Mouse (Mus musculus) induced T-regulatory cell, adult 2 months (primary cell): ENCODE measurements around the gene Ephb4.

ENCODE experiments used
- DNase-seq: peaks from one replicate; pipeline ENCODE4 v3.0.0-alpha.2; 2012; ENCODE audit warnings: low read depth

Ephb4 gene

DNA sequence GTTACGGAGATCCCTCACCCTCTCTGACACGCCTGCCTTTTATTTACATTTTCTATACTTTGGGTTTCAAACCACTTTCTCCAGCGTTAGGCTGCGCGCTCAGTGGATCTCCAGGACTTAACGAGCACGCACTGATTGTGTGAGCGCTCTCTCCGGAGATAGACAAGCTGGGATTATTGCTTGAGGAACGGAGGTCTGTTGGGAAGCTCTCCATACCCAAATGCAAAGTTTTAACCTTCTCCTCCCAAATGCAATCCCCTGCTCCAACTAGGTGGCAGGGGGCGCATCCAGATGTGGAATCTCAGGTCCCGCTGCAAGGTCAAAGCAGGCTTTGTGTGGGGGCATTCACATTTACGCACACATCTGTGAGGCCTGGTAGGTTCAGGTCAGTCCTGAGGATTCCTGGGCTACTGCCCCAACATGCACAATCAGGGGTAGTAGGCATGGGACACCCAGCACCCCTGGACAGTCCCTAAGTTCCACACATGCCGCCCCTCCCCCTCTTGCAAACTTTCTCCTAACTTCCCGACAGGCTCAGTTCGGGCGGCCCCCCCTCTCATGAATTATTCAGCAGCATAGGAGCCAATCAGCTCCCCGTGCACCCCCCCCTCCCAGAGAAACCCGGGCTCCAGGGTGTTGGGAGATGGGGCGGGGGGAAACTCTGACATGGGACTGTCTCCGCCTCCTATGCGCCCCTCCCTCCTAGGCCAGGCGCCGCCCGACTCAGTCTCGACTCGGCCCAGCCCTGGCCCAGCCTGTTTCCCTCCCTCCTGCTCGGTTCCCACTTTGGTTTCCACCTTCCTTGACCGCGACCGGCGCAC is at the start of gene Ephb4:
Ephb4 (plus strand) TSS at position 726 of the 821 bp plus-strand sequence.
- DNase-seq = no peak

DNA sequence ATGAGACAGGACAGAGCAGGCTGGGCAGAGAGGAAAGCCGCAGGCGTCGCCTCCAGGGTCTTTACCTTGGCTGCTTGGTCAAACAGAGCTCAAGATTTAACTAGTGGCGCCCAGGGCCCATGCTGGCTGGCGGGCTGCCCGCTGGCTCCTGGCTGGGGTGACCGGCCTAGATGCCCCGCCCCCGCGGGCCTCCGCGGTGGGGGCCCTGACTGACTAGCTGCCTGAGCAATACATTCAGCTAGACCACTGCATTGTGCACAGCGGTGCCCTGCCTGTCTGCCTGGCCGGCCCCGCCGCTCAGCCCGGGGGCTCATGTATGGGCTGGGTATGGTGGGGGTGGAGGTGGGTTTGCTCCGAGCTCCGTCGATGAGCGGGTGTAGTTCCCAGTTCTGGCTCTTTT is 48.7 kb upstream of the Ephb4 start:
- DNase-seq = no peak

DNA sequence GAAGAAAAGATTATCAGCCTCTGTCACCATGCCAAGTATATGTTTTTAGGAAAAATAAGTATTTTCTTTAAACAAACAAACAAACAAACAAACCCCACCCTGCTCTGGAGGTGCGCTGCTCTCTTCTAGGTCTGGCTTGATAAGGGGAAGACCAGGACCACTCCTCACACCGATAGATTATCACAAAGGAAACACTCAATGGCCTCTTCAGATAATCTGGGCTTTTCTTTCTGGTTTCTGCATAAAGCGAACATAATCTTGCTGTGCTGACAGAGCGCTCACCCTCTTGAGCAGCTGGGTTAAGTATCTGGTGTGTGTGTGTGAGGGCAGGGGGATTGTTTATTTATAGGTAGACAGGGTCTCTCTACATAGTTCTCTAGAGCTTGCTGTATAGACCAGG is 46.3 kb upstream of the Ephb4 start:
- no peak for DNase-seq

DNA sequence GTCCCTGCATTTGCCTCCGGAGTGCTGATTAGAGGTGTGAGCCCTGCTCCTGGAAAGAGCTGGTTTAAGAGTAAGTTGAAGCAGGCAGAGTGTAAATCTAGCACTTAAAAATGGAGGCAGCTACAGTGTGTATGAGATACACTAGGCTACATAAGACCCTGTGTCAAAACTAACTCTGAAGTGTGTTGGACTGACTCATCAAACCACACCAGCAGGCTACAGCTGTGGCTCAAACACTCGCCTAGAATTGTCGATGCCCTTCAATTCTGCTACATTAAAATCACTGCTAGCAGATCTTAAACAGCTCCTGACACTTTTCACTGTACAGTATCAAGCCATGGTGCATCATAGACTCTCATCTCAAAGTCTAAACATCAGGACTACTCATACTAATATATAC is 45.7 kb upstream of the Ephb4 start:
- no peak for DNase-seq

DNA sequence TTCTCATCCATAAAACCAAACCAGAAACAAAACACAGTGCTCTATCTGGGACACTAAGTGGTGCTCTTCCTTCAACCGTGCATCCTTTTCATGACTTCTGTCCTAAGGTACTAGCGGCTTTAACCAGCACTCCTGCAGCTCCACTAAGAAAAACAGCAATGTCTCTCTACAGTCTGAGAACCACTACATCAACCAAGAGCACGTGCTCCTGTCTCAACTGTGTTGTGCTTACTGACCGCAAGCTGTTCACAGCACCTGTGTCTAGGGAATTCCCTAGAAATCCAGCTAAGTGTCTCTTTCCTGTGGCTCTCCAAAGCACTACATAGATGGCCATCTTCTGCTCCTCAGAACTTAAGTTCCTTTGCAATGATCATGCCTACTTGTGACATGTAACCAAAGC is 45.1 kb upstream of the Ephb4 start:
- no peak for DNase-seq

DNA sequence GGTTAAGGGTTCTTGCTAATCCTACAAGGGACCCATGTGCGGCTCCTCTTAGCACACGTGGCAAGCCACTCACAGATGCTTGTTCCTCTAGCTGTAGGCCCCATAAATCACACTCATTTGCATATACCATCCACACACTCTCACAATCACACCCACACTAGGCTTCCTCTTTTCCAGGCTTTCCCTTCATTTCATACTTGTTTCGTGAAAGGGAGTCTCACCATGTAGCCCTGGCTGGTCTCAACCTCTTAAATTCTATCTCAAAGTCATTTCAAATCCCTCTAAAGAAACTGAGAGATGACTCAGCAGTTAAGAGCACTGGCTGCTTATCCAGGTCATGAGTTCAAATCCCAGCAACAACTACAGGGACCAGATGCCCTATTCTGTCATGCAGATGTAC is 44.1 kb upstream of the Ephb4 start:
- peak; percentile 49 for DNase-seq

DNA sequence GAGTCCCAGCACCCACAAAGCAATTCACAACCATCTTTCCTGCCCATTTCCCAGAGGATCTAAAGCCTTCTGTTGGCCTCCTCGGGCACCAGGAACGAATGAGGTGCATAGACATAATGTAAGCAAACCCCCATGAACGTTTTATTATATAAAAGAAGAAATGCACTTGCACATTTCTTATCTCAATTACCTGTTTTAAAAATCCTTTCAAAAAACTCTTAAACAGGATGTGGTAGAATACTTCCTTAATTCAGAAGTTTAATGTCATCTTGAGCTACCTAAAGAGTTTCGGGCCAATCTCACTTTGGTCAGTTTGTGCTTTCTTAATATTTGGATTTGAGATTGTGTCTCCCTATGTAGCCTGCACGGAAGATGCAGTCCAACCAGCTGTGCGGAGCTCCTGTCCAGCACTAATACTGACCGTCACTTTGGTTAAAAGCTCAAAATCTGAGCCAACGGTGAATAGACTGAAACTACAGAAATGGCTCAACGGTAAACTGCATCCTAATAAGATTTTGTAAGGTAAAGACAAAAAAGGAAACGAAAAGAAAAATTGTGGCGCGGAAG is 43.4 kb upstream of the Ephb4 start:
- DNase-seq = peak; percentile 61

DNA sequence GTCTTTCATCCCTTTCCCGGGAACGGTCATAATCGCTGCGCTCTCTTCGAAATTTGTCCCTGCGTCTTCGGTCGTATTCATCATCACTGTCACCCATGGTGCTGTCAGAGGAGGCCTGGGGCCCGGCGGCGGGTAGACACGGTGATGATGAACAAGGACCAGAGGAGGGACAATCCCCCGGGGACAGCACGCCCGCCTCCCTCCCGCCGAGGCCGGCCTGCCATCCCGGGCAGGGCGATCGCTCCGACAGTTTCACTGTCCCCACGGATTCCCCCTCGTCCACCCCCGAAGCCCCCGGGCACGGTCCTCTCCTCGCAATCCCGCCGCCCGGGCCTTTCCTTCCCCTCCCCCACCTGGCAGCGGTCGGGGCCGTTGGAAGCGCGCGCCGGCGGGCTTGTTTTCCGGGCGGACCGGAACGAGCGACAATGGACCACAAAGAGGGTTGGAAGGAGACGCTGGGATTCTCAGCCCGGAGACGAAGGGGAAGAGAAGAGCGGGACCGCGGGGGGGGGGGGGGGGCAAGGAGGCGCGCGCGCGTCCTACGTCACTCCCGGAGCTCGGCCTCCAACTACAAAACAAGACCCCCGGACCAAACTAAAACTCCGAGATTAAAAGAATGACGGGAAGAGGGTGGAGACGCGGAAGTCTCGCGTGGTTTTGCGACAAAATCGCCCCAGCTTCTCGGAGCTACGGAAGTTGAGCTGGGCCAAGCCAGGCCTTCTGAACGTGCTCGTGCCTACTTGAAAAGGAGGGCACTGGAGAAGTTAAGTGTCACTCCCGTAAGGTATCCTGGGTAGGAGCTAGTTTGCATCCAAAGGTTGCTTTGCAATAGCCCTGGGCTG is 42.6 kb upstream of the Ephb4 start, which contains the start of gene Srrt:
Srrt (minus strand) TSS at position 604 of the 842 bp plus-strand sequence.
- DNase-seq = peak; percentile 97

DNA sequence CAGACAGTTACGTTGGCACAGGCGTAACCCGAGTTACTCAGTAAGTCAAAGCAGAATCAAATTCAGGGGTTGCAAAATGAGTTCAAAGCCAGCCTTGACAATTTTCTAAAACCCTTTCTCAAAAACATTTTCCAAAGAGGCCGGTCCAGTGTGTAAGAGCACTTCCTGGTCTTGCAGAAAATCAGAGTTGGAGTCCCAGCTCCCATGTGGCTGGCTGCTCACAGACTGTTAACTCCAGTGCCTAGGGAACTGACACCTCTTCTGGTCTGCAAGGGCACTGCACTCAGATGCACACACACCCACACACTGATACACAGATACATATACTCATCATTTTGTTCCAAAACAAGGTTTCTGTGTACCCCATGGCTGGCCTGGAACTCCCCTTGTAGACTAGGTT is 41.6 kb upstream of the Ephb4 start:
- DNase-seq = peak; percentile 39

DNA sequence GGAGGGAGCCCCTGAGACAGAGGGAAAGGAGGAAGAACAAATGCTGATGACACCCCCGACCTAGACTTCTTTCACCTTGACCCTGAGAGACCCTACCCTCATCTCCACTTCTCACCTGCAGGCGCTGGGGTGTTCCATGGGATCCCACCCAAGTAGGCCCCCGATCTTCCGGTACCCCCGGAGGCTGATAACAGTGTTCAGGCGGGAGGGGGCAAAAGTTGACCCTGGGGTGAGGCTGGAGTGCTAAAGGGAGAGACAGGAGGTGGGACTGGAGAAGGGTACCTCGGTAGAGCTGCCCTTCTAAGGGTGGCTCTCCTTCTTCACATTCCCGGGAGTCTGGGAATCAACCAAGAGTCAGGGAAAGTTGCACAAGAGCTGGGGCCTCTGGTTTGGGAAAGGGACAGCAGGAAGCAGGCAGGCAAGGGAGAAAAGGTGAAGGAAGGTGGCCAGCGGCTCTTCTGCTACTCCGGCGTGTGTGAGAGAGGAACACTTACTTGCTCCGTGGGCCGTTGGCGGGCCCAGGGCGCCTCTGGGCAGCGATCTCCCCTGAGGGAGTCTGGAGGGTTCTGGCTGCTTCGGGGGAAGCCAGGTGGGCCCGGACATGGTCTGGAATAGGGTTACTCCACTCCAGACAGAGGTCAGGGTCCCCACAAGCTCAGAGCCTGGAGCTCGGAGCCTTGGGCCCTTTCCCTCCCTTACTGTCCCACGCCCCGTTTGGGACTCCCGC is 36.3 kb upstream of the Ephb4 start:
- DNase-seq = no peak

DNA sequence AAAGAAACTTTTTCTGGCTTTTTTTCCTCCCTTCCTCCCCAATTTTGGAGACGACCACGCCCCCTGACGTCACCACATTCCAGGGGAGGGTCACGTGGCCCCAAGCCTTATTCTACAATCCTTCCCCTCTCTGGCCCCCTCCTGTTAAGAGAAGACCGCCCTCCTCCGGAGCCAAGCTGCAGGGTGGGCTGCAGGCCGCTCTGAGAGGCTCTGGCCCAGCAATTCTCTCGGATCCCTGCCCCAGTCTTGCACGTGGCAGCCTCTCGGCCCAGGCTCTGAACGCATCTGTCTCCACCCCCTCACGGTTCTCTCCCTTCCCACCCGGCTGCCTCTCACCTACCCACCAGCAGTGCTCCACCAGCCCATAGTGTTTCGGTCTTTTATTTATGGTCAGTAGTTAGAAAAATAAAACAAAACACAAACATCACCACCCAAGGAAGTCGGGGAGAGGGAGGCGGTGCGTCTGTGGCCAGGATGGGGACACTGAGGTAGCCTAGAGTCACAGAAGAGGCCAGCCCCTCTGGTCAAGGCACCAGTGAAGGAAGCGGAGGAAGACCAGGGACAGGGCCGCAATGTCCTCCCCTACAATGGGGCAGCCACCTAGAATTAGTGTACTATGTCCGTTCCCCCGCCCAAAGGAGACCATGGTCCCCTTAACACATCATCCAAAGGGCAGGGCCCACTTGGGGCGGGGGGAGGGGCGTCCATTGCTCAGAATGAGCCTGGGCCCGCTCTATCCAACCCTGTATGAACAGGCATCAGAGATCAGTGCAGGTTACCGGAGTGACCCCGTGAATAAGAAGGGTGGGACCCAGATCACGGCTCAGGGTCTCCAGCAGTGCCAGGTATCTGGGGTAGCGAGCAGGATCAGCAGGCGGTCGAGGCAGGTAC is 35.5 kb upstream of the Ephb4 start, which contains the start of gene Trip6:
Trip6 (minus strand) TSS at position 212 of the 891 bp plus-strand sequence.
- no peak for DNase-seq

DNA sequence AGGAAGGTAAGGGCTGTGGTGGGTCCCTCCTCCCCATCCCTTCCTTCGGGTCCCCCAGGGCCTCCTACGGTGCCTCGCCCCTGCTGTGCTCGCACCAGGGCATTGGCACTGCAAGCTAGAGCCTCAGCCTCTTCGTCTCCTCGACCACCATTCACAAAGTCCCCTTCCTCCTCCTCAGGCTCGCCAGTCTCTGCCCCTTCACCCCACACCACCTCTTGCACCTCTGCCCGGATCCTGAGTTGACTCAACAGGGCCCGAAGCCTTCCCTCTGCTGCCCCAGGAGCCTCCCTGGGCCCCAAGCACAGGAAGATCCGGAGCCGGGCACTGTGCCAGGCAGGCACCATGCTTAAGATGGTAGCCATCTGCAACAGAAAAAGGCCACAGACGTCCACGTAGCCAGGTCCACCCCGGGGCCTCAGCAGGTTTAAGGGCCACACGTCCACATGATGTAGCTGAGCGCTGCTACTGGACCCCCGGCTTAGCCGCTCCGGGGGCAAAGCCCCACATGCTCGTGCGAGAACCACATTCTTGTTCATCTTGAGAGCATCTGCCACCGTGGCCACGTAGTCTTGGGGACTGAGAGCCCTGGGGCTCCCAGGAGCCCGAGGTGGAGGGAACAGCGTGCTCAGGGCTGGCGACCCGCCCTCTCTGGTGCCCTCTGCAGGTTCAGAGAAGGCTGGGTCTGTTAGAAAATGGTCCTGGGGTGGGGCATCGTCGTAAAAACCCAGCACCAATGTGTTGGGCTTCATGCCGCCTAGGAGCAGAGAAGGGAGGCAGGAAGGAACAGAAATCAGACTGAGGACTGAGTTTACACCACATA is 34.6 kb upstream of the Ephb4 start:
- peak; percentile 57 for DNase-seq

DNA sequence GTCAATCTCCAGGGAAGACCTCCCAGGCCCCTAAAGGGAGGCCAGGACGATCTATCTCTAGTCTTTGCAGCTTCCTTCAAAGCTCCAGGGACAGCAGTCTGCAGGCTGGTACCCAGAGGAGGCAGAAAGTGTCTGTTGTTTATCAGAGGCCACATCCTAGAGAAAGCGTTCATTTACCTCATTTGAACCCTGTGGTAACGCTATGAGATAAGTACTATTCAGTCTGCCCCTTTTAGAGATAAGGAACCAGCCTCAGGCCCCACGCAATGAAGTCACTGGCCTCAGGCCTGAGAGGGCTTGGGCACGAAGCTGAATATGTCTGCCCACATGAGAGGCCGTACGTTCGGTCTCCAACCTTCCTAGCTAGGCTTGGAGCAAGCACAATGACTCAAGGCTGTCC is 32.5 kb upstream of the Ephb4 start:
- DNase-seq = no peak

DNA sequence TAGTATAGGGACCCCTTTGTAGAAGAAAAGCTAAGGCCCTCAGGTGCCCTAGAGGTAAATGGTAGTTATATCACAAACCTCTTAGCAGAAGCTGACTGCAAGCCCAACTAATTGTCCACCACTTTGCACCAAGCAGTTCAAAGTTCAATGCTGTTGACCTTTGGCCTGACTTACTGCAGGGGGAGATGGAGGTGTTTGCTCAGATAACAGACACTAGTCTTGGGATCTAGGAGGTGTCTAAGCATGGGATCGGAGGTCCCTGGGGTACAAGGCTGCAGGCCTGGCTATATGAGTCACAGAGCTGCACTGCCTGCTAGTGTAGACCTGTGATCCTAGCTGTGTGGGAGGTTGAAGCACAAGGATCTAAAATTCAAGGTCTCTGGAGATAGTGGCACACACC is 31.3 kb upstream of the Ephb4 start:
- no peak for DNase-seq

DNA sequence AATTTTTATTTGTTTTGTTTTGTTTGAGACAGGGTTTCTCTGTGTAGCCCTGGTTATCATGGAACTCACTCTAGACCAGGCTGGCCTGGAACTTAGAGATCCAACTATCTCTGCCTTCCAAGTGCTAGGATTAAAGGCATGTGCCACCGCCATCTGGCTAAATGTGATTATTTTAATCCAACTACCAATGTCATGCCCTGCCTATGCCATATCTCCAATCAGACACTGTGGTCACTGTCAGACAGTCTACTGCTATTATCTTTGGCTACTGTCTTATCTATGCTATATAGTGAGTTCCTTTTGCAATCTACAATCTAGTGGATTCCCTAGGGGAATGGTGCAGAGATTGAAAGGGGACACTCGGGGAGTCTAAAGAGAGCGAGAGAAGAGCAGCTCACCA is 28.9 kb upstream of the Ephb4 start:
- DNase-seq = no peak

DNA sequence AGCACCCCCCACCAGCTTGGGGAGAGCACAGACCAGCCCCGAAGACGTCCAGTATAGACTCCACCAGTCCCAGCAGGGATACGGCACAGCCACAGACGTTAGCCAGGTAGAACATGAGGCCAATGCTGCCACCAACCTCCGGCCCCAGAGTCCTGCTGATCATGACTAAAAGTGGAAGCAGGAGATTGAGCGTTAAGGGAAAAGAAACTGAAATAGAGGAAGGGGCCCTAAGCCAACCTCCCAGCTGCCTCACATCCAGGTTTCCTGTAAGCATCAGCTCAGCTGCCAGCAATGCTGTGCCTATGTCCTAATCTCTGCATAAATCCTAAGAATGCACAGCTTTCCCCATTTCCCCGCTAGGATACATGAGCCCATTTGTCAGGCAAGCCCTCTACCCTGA is 19.0 kb upstream of the Ephb4 start:
- DNase-seq = no peak

DNA sequence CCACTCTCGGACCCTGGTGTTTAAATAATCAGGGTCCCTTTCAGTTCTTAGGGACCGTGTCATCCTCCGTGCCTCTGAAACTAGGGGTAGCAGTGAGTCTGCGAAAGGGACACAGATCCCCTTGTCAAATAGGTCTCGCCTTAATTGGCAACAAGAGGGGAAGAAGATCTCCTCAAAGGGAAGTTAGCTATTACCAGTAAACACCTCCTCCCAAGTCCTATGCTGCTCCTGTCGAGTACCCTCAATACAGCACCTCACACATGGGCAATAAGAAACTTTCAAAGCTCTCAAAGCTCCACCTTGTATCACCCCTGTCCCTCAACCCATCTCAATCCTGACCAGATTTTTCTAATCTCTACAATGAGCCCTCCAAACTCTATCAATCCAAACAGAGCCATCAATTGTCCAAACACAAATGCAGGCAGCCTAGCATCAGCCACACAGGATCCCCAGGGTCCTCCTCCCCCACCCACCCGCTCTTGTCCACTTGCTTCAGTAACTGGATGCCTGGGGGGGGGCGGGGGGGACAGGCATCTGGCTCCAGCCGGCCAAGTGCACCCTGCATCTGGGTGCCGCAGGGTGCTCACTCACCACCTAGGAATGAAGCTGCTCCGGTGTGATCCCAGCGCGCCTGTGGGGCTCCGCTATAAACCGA is 16.9 kb upstream of the Ephb4 start:
- DNase-seq = no peak

DNA sequence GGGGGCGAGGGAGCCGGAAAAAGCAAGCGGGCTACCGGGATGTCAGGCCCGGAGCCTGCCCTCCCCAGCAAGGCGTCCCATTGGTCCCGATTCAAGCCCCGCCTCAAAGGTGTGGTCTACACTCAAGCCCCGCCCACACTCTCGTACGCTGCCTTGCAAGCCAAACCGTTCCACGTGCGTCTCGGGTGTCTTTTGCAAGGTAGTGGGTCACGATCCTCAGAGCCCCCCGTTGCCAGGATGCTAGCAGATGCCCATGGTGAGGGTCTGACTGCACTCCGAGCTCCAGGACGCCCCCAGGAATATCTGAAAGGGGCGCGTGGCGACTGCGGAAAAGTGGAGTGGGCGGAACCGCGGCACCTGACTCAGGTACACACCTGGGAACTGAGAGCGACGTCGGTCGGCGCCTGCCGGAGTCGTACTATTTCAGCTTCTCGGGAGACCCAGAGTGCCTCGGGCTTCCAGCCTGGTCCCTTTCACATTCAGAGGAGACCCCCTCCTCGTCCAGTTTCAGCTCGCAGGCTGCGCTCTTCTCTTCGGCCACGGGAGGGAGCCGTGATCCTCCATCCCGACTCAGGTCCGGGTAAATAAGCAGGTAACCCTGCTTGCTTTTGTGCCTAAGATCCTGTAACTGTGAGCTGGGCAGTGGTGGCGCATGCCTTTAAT is 16.3 kb upstream of the Ephb4 start, which contains the start of gene Slc12a9:
Slc12a9 (minus strand) TSS at position 86 of the 663 bp plus-strand sequence.
- peak; percentile 98 for DNase-seq

DNA sequence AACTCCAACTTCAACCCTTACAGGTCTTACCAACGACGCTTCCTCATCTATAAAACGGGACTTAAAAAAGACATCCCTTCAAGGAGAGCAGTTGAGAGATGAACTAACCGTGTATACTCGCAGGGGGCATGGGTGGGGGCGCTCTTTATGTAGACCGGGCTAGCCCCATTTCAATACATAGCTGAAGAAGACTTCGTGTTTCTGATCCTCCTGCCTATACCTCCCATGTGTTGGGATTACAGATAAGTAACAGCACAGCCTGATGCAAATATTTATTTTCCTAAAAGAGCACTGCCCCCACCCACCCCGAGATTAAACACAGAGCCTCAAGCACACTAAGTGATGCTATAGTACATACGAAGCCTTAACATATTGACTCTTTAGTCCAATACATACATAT is 15.6 kb upstream of the Ephb4 start:
- DNase-seq = no peak
